Mouse (Mus musculus): ENCODE data around the gene Pacs2. TPM values are rescaled to one million over a fixed set of nuclear protein-coding genes. Genes with fewer than 3 reads are reported as not detected.
A peak's percentile ranks its signal among the peaks of the same experiment; 100 is the strongest.

The Pacs2 gene
- total RNA-seq, 2 experiments from 2014 or later: 33.1 to 37.1 TPM

DNA sequence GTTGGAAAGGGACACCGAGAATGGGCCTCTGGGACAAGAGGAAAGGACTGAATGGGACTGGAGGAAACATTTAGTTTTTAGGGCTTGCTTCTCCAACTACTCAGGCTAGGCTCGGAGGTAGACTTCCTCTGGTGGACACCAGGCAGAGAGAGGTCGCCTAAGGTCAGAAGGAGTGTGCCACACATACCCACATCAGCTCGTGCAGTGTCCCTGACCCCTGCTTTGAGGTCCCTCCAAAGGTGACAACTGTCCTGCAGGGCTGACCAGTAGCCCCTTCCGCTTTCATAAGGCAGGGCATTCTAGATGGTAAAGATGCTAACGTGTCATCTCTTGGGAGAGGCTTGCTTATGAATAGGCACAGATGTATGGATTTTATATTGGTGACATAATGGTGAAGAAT, 61.2 kb downstream of the Pacs2 start:
- no peak for DNase-seq

GRCm38 (mm10) chr12:113087276-113087675, 73.0 kb downstream of the Pacs2 start:
- no peak for DNase-seq

DNA sequence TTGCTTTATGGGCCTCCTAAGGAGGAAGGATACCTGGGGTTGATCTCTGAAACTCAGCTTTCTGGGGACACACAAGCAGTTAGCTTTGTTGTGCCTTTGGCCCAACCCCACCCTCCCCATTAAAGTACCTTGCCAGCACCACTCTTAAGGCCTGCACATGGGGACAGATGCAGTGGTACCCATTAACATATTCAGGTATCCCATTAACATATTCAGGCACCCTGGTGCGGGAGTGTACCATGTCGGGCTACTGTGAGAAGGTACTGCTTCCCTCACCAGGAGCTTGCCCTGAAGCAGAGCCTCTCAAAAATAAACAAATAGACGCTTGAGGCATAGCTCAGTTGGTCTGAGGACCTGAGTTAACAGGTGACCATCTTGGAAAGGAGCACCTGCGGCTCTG, 73.7 kb downstream of the Pacs2 start:
- DNase-seq: no peak

GRCm38 (mm10) chr12:113089107-113089506, 74.8 kb downstream of the Pacs2 start:
- no peak for DNase-seq

DNA sequence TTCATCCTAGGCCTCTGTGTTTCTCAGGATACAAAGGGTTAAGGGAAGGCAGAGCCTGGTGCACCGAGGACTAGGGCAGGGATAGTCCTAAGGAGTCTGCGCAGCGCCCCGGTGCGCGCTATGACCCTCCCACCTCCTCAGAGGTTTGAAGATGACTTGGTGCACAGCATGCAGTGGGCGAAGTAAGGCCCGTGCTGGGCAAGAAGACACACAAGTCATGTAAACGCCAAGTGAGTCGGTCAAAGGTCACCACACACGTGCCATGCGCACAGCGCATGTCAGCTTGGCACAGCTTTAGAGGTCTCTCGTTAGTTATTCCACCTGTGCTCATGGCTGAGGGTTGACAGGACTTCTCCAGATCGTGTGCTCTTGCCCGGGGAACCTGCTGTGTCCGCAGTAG, 75.7 kb downstream of the Pacs2 start:
- no peak for DNase-seq

DNA sequence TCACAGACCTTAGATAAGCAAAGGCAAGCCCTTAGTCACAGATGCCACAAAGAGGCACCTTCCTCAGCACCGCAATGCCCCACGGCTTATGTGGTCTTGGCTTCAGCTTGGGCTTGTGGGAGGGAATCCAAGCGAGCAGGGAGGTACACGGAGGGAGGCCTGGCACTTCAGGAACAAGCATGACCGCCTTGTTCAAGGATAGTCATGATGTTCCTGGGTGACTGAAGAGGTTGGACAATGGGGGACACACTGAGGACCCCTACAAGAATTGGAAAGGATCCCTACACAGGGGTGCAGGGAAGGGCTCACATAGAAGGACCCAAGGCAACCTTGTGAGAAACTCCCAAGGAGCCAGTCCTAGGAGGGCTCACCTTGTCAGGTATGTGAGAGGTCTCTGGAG, 82.7 kb downstream of the Pacs2 start:
- no peak for DNase-seq

- peak; percentile 56 for DNase-seq
These were observed 83.5 kb downstream of the Pacs2 start, which contains the start of gene Mta1 for GRCm38 (mm10) chr12:113097749-113098281. TSS of gene Mta1 (plus strand) at chr12:113098278.

DNA sequence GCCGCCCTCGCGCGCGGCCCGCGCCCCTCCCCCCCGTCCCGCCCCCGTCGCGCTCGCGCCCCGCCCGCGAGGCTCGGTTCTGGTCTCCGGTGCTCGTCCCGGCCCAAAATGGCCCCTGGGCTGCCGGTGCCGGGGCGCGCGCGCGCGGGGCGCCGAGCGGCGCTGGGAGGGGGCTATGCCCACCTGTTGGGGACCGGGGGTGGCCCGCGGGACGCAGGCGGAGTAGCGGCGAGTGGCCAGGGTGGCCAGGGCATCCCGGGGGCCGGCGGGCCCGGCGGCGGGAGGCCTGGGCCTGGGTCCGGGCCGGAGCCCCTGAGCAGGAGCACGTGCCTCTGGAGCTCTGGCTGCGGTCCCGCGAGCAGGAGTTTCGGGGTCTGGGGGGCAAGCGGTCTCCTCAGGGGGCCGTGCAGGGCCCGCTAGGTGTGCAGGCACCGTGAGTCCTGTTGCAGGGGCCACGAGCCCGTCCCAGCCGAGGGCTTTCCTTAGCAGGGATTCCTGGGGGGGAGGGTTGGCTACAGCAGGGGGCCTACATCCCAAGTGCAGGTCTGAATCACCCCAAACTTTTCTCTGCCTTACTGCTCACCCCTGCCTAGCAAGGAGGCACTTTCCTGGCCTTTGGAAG, 84.3 kb downstream of the Pacs2 start:
- no peak for DNase-seq

DNA sequence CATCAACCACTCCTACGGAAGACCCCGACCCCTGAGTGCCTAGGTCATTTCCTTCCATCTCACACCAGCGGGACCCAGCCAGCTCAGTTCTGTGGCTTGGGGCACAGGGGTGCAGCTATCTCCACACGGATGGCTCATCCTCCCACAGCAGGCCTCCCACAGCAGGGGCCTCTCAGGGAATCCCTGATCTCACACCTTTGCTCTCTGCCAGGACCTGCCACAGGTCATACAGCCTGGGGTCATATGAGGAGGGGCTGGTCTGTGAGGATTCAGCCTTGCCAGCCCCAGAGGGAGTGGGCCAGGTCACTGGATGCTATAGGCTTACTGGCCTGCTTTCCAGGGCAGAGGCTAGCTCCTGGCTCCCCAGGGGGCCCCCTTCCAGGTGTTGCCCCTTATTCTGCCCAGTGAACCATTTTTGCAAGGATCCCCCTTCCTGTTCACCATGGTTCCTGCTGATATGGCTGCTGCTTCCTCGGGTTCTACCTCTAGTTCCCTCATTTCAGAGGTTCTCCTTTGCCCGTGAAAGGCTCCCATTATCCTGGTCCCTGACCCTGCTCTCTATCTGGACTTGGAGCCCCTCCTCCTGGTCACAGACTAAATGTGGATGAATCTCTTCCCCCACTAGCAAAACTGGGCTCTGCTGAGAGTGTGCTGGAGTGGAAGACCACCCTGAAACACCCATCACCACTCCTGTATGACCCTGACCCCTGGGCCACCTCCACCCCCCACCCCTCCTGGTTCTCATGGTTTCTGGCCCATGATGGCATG, 85.3 kb downstream of the Pacs2 start:
- no peak for DNase-seq

DNA sequence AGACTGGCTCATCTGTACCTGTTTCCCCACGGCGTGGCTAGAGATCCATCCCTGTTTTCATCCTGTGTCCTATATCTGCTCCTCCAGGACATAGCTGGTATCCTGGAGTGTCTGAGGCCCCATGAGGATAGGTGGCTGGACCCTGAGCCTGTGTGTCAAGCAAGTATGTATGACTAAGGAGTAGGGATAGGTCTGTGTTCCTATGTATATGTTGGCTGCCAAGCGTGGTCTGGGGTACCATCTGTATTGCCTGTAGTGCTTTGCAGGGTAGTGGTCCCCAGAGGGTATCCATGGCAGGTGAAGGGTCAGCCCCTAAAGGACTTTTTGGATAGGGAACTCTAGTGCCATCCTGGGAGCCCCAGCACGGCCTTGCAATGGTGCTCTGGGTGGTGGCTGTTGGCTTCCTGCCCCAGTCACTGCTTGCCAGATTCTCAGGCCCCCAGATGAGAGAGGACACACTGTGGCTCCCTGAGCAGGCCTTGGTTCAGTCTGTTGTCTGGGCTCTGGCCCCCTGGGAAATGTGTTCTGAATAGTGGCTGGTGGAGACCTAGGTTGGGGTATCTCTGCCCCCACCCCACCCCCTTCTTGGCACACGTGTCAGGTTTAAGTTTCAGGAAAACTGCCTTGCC, 86.3 kb downstream of the Pacs2 start:
- peak; percentile 66 to 74 for DNase-seq

GRCm38 (mm10) chr12:113101251-113101960, 87.1 kb downstream of the Pacs2 start:
- no peak for DNase-seq

DNA sequence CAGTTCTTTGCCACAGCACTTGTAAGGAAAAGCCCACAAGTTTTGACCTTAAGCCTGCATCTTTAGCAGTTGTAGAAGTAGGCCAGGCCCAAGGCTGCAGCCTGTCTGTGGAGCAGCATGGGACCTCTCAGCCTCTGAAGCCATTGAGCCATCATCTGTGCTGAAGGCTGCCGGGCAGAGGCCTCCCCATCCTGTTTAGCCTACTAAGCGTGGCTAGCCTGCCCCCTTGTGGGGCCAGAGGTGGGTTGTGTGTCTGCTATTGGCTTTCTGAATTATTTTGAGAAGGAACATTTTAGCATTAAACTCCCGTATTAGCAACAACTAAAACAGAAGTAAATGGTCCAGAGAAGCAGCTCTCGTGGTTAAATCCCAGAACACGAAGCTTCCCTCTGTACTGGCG, 88.2 kb downstream of the Pacs2 start:
- DNase-seq: peak; percentile 64 to 73

DNA sequence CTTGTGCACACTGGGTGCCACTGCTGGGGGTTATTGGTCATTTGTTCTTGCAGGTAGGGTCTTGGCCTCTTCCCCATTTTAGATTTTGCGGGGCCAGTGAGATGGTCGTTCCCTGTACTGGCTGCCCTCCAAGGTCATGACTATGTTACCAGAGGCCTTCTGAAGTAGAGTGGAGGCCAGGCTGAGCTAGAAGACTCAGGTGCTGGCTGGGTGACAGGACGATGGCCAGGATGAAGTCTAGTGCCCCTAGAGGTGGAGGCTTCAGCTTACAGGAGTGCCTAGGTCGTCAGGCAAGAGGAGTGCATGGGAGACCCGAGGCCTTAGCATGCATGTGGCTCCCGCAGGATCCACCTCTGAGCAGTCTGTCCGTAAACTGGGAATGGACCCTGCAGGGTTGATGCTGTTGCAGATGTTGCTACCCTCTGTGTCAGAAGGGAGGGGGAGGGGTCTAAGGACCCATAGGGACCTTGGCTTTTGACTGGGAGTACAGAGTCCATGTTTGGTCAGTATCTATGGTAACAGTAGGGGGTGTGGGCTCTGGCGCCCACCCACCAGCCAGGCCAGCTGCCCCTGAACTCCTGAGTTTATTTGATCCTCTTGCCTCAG, 89.6 kb downstream of the Pacs2 start:
- DNase-seq: no peak

- no peak for DNase-seq
These were observed 92.1 kb downstream of the Pacs2 start for GRCm38 (mm10) chr12:113106386-113106785.

- no peak for DNase-seq
These were observed 93.3 kb downstream of the Pacs2 start for GRCm38 (mm10) chr12:113107431-113108124.

- DNase-seq: no peak
These were observed 94.4 kb downstream of the Pacs2 start for GRCm38 (mm10) chr12:113108528-113109283.

DNA sequence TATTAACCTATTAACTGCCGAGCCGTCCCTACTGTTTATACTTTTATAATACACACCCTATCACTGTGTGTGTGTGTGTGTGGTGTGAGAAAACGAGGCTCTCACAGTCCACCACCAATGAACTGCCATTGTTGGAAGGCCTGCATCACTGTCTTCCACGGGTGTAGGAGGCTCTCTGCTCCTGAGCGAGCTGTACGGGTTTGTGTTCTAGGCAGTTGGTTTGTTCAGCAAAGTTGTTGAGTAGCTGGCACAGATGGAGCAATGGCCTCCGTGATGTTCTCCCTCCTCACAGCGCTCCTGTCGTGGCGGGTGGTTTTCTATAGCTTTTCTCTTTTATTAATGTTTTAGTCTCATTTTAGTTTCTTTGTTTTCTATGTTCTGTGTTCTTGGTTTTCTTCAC, 95.5 kb downstream of the Pacs2 start:
- DNase-seq: no peak

GRCm38 (mm10) chr12:113114141-113114540, 99.8 kb downstream of the Pacs2 start:
- no peak for DNase-seq

- DNase-seq: no peak
These were observed 100.7 kb downstream of the Pacs2 start for GRCm38 (mm10) chr12:113114856-113115538.

Data from heart, adult 18-20 months (tissue).